Mouse (Mus musculus) forebrain, postnatal 0 days (tissue): ENCODE results near the gene Trdn. TPM values are rescaled to one million over a fixed set of nuclear protein-coding genes. Genes with fewer than 3 reads are reported as not detected.

Source experiments
- ATAC-seq: fragments of 200-750 bp; cut with Nextera tagmentation; 2 replicates; pipeline ENCODE4 v1.8.0; 2017; ENCODE audit warnings: mild to moderate bottlenecking, moderate library complexity
- DNase-seq: peaks from one replicate; pipeline ENCODE4 v3.0.0-alpha.2; 2015
- H3K27ac ChIP-seq: fragments of 300-500 bp; sonication (generic); 2 replicates; pipeline ENCODE4 v1.5.1; 2014; ENCODE audit warnings: low read depth, mild to moderate bottlenecking, antibody characterized with exemption, low read length, moderate library complexity, mixed read lengths
- H3K27me3 ChIP-seq: fragments of 300-500 bp; sonication (generic); 2 replicates; pipeline ENCODE4 v1.6.1; 2014; ENCODE audit warnings: mild to moderate bottlenecking, low read length, mixed read lengths; ENCODE audit not compliant: insufficient read depth
- H3K36me3 ChIP-seq: fragments of 300-500 bp; sonication (generic); 2 replicates; pipeline ENCODE4 v1.6.1; 2014; ENCODE audit warnings: mild to moderate bottlenecking, moderate library complexity; ENCODE audit not compliant: insufficient read depth
- H3K4me1 ChIP-seq: fragments of 300-500 bp; sonication (generic); 2 replicates; pipeline ENCODE4 v1.6.1; 2014; ENCODE audit warnings: antibody characterized with exemption; ENCODE audit not compliant: insufficient read depth
- H3K4me2 ChIP-seq: fragments of 300-500 bp; sonication (generic); 2 replicates; pipeline ENCODE4 v1.6.1; 2014; ENCODE audit warnings: low read depth, mild to moderate bottlenecking, moderate library complexity
- H3K4me3 ChIP-seq: fragments of 300-500 bp; sonication (generic); 2 replicates; pipeline ENCODE4 v1.5.1; 2014; ENCODE audit warnings: low read depth, low read length, mixed read lengths
- H3K9ac ChIP-seq: fragments of 300-500 bp; sonication (generic); 2 replicates; pipeline ENCODE4 v1.6.1; 2014; ENCODE audit warnings: mild to moderate bottlenecking
- H3K9me3 ChIP-seq: fragments of 300-500 bp; sonication (generic); 2 replicates; pipeline ENCODE4 v1.6.1; 2016; ENCODE audit warnings: low read length
- CTCF ChIP-seq: sonication (generic); IDR thresholded peaks from 2 replicates; pipeline ENCODE4 v1.5.1; 2016; ENCODE audit warnings: antibody characterized with exemption, control low read depth, low read depth
- WGBS: fragments of 180-500 bp; shearing (Covaris S2); extraction: QIAGEN DNeasy Blood & Tissue Kit; methylation state at CpG from one replicate; pipeline ENCODE4 v1.1.7; 2014; 5-methylcytosine and 5-hydroxymethylcytosine counted together
- polyA plus RNA-seq: library from polyadenylated mRNA; unstranded; fragments of >200 nt; fragmentation: Nextera tagmentation; extraction: Ambion mirVana; gene quantifications from 2 replicates; pipeline ENCODE4 v1.2.1, GENCODE M21; 2015
- total RNA-seq: library from RNA; depleted of rRNA; stranded (reverse); fragments of >200 nt; gene quantifications from 2 replicates; pipeline ENCODE4 v1.2.3, GENCODE M21; 2014; rRNA removed

Trdn gene
- 0.19 and 0.77 TPM in 2 replicates for total RNA-seq
- polyA plus RNA-seq = 0.56 and 0.63 TPM in 2 replicates

DNA sequence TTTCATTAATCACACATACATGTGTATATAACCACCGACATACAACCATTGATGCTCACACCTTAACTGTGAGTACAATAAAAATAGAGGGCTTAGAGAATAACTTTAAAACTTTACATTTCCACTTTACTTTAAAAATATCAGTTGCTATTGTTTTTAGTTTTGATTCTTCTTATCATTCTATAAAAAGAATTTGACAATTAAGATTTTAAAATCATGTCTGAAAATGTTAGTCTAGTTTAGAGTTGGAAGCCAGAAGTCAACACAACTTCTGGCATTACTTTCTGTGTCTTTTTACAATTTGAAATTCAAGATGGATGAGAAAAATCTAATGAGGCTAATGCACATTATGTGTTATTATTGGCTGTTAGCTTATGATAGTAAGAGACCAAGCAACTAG lies at the start of gene Trdn:
Gene Trdn (plus strand): TSS at position 301 of the 400 bp plus-strand sequence.
- Histone ChIP-seq H3K36me3 (no peaks in the 10 kb centered on the region), H3K4me2 (no peak within 1 kb of the TSS), H3K27me3 (no peaks in the 10 kb centered on the region), H3K4me1 (0 out of 2 replicates have a peak, but pooled peaks cover 3% of the 10 kb centered on the region), H3K9me3 (no peaks in the 10 kb centered on the region), H3K27ac (no peak within 1 kb of the TSS), H3K4me3 (no peak within 1 kb of the TSS), H3K9ac (no peak within 1 kb of the TSS)
- WGBS = 94% methylated on average over 1 of the region's 1 CpGs
- no peak for TF ChIP-seq CTCF
- no peak for DNase-seq
- no peak for ATAC-seq

DNA sequence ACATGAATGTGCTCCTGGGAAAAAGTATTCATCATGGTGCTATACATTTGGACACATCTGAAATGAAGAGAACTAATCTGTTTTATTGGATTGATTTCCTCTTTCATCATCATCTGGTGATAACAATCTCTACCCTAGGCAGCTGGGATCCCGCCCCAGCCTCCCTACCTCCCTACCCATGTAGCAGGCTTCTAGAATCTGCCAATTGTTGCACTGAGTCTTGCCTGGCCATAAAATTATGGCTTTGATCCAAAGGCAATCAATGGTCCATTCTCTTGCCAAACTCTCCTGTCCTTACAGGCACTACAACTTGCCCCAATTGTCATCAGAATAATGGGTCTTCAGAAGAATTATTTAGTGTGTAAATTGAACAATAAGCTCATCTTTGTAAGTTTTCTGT lies 19.6 kb upstream of the Trdn start:
- Histone ChIP-seq H3K27ac (no peak overlapping the region), H3K9ac (no peak overlapping the region), H3K4me3 (no peak overlapping the region), H3K27me3 (no peaks in the 10 kb centered on the region), H3K9me3 (no peaks in the 10 kb centered on the region), H3K4me1 (no peaks in the 10 kb centered on the region), H3K36me3 (no peaks in the 10 kb centered on the region), H3K4me2 (no peak overlapping the region)
- DNase-seq (no peak), ATAC-seq (no peak)
- TF ChIP-seq CTCF = no peak
- WGBS = 87% methylated on average over 1 of the region's 1 CpGs

DNA sequence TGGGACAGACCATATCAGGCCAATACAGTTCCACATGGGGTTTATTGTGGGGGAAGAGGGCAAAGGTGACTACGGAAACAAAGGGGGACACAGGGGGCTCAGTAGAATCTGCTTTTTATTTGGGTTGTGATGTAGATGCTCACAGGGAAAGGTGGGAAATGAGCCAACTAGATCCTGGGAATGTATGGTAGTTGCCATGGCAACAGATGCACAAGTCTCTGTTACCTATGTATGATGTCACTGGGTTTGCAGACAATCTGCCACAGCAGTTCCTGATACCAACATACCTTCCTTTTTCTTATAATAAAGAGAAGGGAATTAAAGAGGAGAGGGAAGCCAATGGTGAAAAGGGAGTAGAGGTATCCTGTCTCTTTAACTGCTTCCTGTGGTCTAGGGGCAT lies 14.8 kb upstream of the Trdn start:
- 87% methylated on average over 1 of the region's 1 CpGs for WGBS
- ATAC-seq = no peak

DNA sequence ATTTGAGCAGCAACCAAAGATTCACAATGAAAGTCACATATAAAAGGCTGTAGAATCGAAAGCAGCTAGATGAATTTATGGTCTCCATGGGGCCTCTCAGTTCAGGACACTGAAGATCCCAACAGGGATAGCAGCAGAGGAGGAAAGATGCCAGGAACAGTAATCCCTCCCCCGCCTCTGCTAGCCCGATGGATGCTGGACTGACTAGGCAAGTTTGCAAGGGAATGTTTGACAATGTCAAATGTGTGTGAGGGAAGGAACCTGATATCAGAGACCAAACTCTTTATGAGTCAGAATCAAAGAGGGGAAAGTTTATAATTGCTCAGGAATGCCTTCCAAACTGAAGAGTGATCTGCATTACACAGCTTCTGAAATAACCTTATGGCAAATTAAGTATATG lies 7.2 kb upstream of the Trdn start:
- H3K9ac ChIP-seq = no peak overlapping the region
- no peaks in the 10 kb centered on the region for H3K4me1 ChIP-seq
- no peak overlapping the region for H3K4me2 ChIP-seq
- DNase-seq (no peak), ATAC-seq (no peak)
- no peaks in the 10 kb centered on the region for H3K9me3 ChIP-seq
- H3K27ac ChIP-seq = no peak overlapping the region
- WGBS = 86% methylated on average over 3 of the region's 3 CpGs
- no peak for TF ChIP-seq CTCF
- H3K27me3 ChIP-seq = no peaks in the 10 kb centered on the region
- no peaks in the 10 kb centered on the region for H3K36me3 ChIP-seq
- no peak overlapping the region for H3K4me3 ChIP-seq

More for the DNA sequence above, 14.8 kb upstream of the Trdn start:
- H3K9me3 ChIP-seq = no peaks in the 10 kb centered on the region
- no peak for TF ChIP-seq CTCF
- H3K4me2 ChIP-seq = no peak overlapping the region
- H3K4me3 ChIP-seq = no peak overlapping the region
- H3K27me3 ChIP-seq = no peaks in the 10 kb centered on the region
- peak; percentile 43 for DNase-seq
- no peaks in the 10 kb centered on the region for H3K36me3 ChIP-seq
- no peaks in the 10 kb centered on the region for H3K4me1 ChIP-seq
- no peak overlapping the region for H3K27ac ChIP-seq
- no peak overlapping the region for H3K9ac ChIP-seq

DNA sequence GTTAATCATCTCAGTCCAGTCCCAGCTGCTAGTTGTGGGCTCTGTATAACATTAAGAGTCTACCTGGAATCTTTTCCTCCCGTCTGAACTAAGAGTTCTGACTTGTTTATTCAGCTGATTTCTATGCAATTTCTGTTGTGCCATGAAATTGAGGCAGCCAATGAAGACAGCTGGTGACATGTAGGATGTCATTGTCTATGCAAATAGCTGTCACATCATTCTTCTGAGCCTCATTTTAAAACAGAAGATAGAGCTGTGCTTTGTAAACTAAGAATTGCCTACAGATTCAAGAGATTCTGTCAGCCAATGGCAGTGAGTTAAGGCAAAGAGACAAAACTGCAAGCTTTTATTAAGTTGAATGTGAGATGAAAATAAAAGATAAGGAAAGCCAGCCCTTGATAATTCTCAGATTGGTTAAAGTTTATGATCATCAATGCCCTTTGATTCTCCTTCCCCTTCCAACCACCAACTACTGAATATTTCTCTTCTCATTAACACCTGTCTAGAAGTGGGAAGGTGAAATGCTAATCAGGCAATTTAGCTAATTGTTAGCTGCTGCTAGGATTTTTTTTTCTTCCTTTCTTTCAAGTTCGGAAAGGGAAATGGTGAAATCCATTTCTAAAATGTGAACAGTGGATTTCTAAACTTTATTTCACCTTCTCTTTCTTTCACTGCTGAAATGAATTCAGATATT lies 1.9 kb downstream of the Trdn start:
- H3K4me2 ChIP-seq = no peak overlapping the region
- DNase-seq = peak; percentile 11
- whole genome bisulfite sequencing = 29% methylated on average over 2 of the region's 2 CpGs
- peak; percentile 73; the same call in 1 of the 2 replicates for ATAC-seq
- 0 out of 2 replicates have a peak, but pooled peaks cover 3% of the 10 kb centered on the region for H3K4me1 ChIP-seq
- H3K27me3 ChIP-seq = no peaks in the 10 kb centered on the region
- H3K9me3 ChIP-seq = no peaks in the 10 kb centered on the region
- H3K27ac ChIP-seq = no peak overlapping the region
- H3K36me3 ChIP-seq = no peaks in the 10 kb centered on the region
- no peak overlapping the region for H3K9ac ChIP-seq
- H3K4me3 ChIP-seq = no peak overlapping the region
- TF ChIP-seq CTCF = no peak

DNA sequence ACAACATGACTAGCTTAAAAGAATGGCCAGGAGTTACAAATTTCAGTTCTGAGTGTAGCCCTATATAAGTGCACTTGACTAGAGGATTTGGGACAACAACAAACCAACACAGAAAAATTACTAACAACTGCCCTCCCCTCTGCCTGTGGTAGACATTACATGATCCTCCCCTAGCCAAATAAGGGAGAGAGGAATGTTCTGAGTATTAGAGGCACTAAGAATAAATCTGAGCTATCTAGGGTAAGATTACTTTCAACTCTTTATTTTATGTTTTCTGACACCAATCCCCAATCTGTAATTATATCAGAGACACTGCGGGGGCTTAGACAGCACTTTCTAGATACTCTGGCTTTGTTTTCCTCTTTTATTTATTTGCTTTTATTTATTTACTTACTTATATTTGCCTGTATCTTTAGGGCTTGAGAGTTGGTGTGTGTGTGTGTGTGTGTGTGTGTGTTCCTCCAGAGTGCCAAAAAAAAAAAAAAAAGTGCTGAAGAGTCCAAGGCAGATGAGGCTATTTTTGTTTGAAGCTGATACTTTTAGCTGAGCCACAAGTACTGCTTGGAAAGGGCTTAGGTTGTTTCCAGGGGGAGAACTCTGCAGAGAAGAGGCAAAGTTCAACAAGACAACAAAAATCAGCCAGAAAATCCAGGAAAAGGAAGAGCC lies 2.7 kb downstream of the Trdn start:
- Histone ChIP-seq H3K4me3 (no peak overlapping the region), H3K36me3 (no peaks in the 10 kb centered on the region), H3K27me3 (no peaks in the 10 kb centered on the region), H3K4me2 (no peak overlapping the region), H3K9me3 (no peaks in the 10 kb centered on the region), H3K9ac (no peak overlapping the region), H3K27ac (no peak overlapping the region), H3K4me1 (0 out of 2 replicates have a peak, but pooled peaks cover 3% of the 10 kb centered on the region)
- 70% methylated on average over 1 of the region's 1 CpGs for WGBS
- TF ChIP-seq CTCF = no peak
- ATAC-seq = no peak
- no peak for DNase-seq

DNA sequence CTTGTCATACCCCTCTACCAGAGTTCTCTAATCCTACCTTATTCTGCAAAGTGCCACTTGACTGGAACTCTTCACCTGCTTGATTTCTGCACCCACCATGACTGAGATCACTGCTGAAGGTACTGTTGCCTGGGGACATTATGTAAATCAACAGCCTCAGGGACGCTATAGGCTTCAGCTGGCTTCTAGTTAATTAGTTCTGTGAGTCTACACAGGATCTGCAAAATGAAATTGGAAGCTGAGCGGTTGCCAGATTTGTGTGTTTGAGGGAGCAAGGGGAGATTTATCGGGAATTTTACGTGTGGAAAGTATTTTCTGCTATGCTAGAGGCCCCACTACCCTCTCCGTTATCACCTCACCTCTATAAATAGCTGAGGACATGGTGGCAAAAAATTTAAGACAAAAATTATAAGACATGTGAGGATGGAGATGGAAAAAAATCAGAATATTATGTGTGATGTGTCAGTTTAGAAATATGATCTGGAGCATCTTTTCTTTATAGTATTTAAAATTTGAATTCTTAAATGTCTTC lies 3.3 kb downstream of the Trdn start:
- TF ChIP-seq CTCF = no peak
- 45% methylated on average over 5 of the region's 5 CpGs for WGBS
- Histone ChIP-seq H3K9me3 (no peaks in the 10 kb centered on the region), H3K27ac (no peak overlapping the region), H3K4me2 (no peak overlapping the region), H3K9ac (no peak overlapping the region), H3K27me3 (no peaks in the 10 kb centered on the region), H3K36me3 (no peaks in the 10 kb centered on the region), H3K4me1 (0 out of 2 replicates have a peak, but pooled peaks cover 3% of the 10 kb centered on the region), H3K4me3 (no peak overlapping the region)
- ATAC-seq = no peak
- DNase-seq = no peak
